ENCODE assay signal across 17 mouse cellular contexts in genomic region chr3:29047273-29047932, GRCm38 (mm10). TPM values are rescaled to one million over a fixed set of nuclear protein-coding genes. Genes with fewer than 3 reads are reported as not detected.
DNase-seq lines count a peak whose midpoint lies in the region; ATAC-seq and TF ChIP-seq lines count a peak whose summit lies in the region.
"Had no signal": no experiment of that assay in that cellular context is flagged by ENCODE, and none has a peak within 500 bp of the region (broad histone marks: within the 10 kb centered on the region; RNA-seq: fewer than 3 reads in every experiment).

No protein-coding gene starts in this region.

- ATAC-seq in forebrain, embryonic 13.5 days: 0 out of 2 replicates have a peak, but pooled peaks have one; percentile 38
- ATAC-seq in forebrain, embryonic 11.5 days (replicated peaks; ENCODE audit: low FRiP score): no peak
- ATAC-seq in neural tube, embryonic 13.5 days (ENCODE audit: low read depth): 0 out of 2 replicates have a peak, but pooled peaks have one; percentile 32
- no peak for ATAC-seq in midbrain, embryonic 11.5 days (ENCODE audit: low FRiP score)
- no peak for ATAC-seq in granulocyte monocyte progenitor cell, adult 5-6 weeks (replicated peaks; ENCODE audit: poor library complexity, severe bottlenecking)
- ATAC-seq in intestine, postnatal 0 days: no peak
- ATAC-seq: intestine, embryonic 15.5 days had no signal

- H3K4me3 ChIP-seq in forebrain, embryonic 13.5 days: no peak overlapping the region
- no peak overlapping the region for H3K4me3 ChIP-seq in forebrain, embryonic 11.5 days (ENCODE audit: low read depth, low read length)
- no peak overlapping the region for H3K4me3 ChIP-seq in neural tube, embryonic 13.5 days
- no peak overlapping the region for H3K4me3 ChIP-seq in midbrain, embryonic 11.5 days (ENCODE audit: low read depth, low read length)
- H3K4me3 ChIP-seq in intestine, postnatal 0 days (ENCODE audit: low read depth, low read length): no peak overlapping the region
- H3K4me3 ChIP-seq: heart, embryonic 15.5 days; intestine, embryonic 15.5 days; myocyte had no signal

- H3K36me3 ChIP-seq in forebrain, embryonic 13.5 days (ENCODE audit: poor library complexity, severe bottlenecking): no peaks in the 10 kb centered on the region
- no peaks in the 10 kb centered on the region for H3K36me3 ChIP-seq in forebrain, embryonic 11.5 days (ENCODE audit: control insufficient read depth, insufficient read depth, low read length)
- no peaks in the 10 kb centered on the region for H3K36me3 ChIP-seq in neural tube, embryonic 13.5 days
- H3K36me3 ChIP-seq in midbrain, embryonic 11.5 days (ENCODE audit: control insufficient read depth, insufficient read depth, low read length): no peaks in the 10 kb centered on the region
- H3K36me3 ChIP-seq in intestine, postnatal 0 days (ENCODE audit: control insufficient read depth, insufficient read depth): no peaks in the 10 kb centered on the region
- H3K36me3 ChIP-seq: heart, embryonic 15.5 days; intestine, embryonic 15.5 days had no signal

- no peak overlapping the region for H3K27ac ChIP-seq in forebrain, embryonic 13.5 days
- no peak overlapping the region for H3K27ac ChIP-seq in forebrain, embryonic 11.5 days (ENCODE audit: low read depth, low read length)
- H3K27ac ChIP-seq in neural tube, embryonic 13.5 days (replicated peaks): no peak overlapping the region
- no peak overlapping the region for H3K27ac ChIP-seq in midbrain, embryonic 11.5 days (ENCODE audit: low read depth, low read length)
- H3K27ac ChIP-seq in intestine, postnatal 0 days (ENCODE audit: low read depth, low read length): no peak overlapping the region
- H3K27ac ChIP-seq: heart, embryonic 15.5 days; intestine, embryonic 15.5 days had no signal

- no peak for DNase-seq in forebrain, embryonic 11.5 days (ENCODE audit: low spot score)
- DNase-seq in neural tube, embryonic 10.5 days (ENCODE audit: extremely low spot score, low spot score): no peak
- peak; percentile 88 for DNase-seq in midbrain, embryonic 11.5 days (ENCODE audit: low spot score, missing footprints)
- peak; percentile 38 for DNase-seq in telencephalon, adult 2 months (ENCODE audit: low read depth, low spot score)
- DNase-seq: cerebellum, postnatal 14 days; gastrocnemius, postnatal 25 days; lung, postnatal 4 days; thymus, postnatal 14 days had no signal

- no peak overlapping the region for H3K9ac ChIP-seq in forebrain, embryonic 13.5 days
- H3K9ac ChIP-seq in forebrain, embryonic 11.5 days (ENCODE audit: low read length): no peak overlapping the region
- H3K9ac ChIP-seq in neural tube, embryonic 13.5 days: 0 out of 2 replicates have a peak overlapping the region, but pooled peaks have one; percentile 22
- H3K9ac ChIP-seq in midbrain, embryonic 11.5 days (ENCODE audit: low read length): no peak overlapping the region
- no peak overlapping the region for H3K9ac ChIP-seq in intestine, postnatal 0 days (ENCODE audit: low read depth, low read length)
- H3K9ac ChIP-seq: heart, embryonic 15.5 days; intestine, embryonic 15.5 days had no signal

- H3K4me2 ChIP-seq in forebrain, embryonic 13.5 days: no peak overlapping the region
- no peak overlapping the region for H3K4me2 ChIP-seq in forebrain, embryonic 11.5 days (ENCODE audit: low read depth, low read length, severe bottlenecking)
- peak overlapping the region; percentile 1; the same call in 1 of the 2 replicates for H3K4me2 ChIP-seq in neural tube, embryonic 13.5 days
- no peak overlapping the region for H3K4me2 ChIP-seq in midbrain, embryonic 11.5 days
- H3K4me2 ChIP-seq in intestine, postnatal 0 days (replicated peaks; ENCODE audit: low read depth): no peak overlapping the region
- H3K4me2 ChIP-seq: heart, embryonic 15.5 days; intestine, embryonic 15.5 days had no signal

- H3K4me1 ChIP-seq in forebrain, embryonic 13.5 days: peaks cover 15% of the 10 kb centered on the region
- H3K4me1 ChIP-seq in forebrain, embryonic 11.5 days (replicated peaks; ENCODE audit: control insufficient read depth, insufficient read depth, low read length): no peaks in the 10 kb centered on the region
- peaks cover 16% of the 10 kb centered on the region for H3K4me1 ChIP-seq in neural tube, embryonic 13.5 days (replicated peaks)
- peaks cover 6% of the 10 kb centered on the region for H3K4me1 ChIP-seq in midbrain, embryonic 11.5 days (ENCODE audit: control insufficient read depth, insufficient read depth, low read length)
- no peaks in the 10 kb centered on the region for H3K4me1 ChIP-seq in intestine, postnatal 0 days (replicated peaks; ENCODE audit: control insufficient read depth, insufficient read depth, low read length)
- H3K4me1 ChIP-seq: heart, embryonic 15.5 days; intestine, embryonic 15.5 days had no signal

- H3K9me3 ChIP-seq in forebrain, embryonic 13.5 days (replicated peaks): no peaks in the 10 kb centered on the region
- H3K9me3 ChIP-seq in forebrain, embryonic 11.5 days (ENCODE audit: control insufficient read depth, low read length): no peaks in the 10 kb centered on the region
- no peaks in the 10 kb centered on the region for H3K9me3 ChIP-seq in neural tube, embryonic 13.5 days
- no peaks in the 10 kb centered on the region for H3K9me3 ChIP-seq in midbrain, embryonic 11.5 days (ENCODE audit: control insufficient read depth, low read length)
- H3K9me3 ChIP-seq in intestine, postnatal 0 days (ENCODE audit: control insufficient read depth): no peaks in the 10 kb centered on the region
- H3K9me3 ChIP-seq: heart, embryonic 15.5 days; intestine, embryonic 15.5 days had no signal

- 63% methylated on average over 14 of the region's 14 CpGs for WGBS in forebrain, embryonic 13.5 days
- 78% methylated on average over 14 of the region's 14 CpGs for WGBS in forebrain, embryonic 11.5 days
- WGBS in neural tube, embryonic 13.5 days: 58% methylated on average over 14 of the region's 14 CpGs
- 72% methylated on average over 14 of the region's 14 CpGs for WGBS in midbrain, embryonic 11.5 days
- 73% methylated on average over 14 of the region's 14 CpGs for WGBS in intestine, postnatal 0 days

- TF ChIP-seq CTCF in intestine, postnatal 0 days (IDR thresholded peaks at IDR 0.05; ENCODE audit: low read depth): no peak

- no peaks in the 10 kb centered on the region for H3K27me3 ChIP-seq in forebrain, embryonic 13.5 days
- no peaks in the 10 kb centered on the region for H3K27me3 ChIP-seq in forebrain, embryonic 11.5 days (ENCODE audit: control insufficient read depth, insufficient read depth, low read length)
- no peaks in the 10 kb centered on the region for H3K27me3 ChIP-seq in neural tube, embryonic 13.5 days
- H3K27me3 ChIP-seq in midbrain, embryonic 11.5 days (ENCODE audit: control insufficient read depth, insufficient read depth, low read length): no peaks in the 10 kb centered on the region
- H3K27me3 ChIP-seq in intestine, postnatal 0 days (replicated peaks; ENCODE audit: control insufficient read depth, insufficient read depth, low read length): no peaks in the 10 kb centered on the region
- H3K27me3 ChIP-seq: heart, embryonic 15.5 days; intestine, embryonic 15.5 days had no signal

RNA-seq across cellular contexts. Expression of gene Egfem1, which starts 34.4 kb away (rescaled TPM):
- polyA plus RNA-seq in forebrain, embryonic 13.5 days (2015; fragmentation: Nextera tagmentation; extraction: Ambion mirVana): 5.2 and 9.5 TPM in 2 replicates
- polyA plus RNA-seq in forebrain, embryonic 11.5 days (2014; fragmentation: Nextera tagmentation; extraction: Ambion mirVana): 6.8 and 7.8 TPM in 2 replicates
- 5.4 and 7.2 TPM in 2 replicates for polyA plus RNA-seq in neural tube, embryonic 13.5 days (2015; fragmentation: Nextera tagmentation; extraction: Ambion mirVana)
- polyA plus RNA-seq in midbrain, embryonic 11.5 days (2014; fragmentation: Nextera tagmentation; extraction: Ambion mirVana): 14.7 TPM in 2 replicates
- not detected in 2 replicates for total RNA-seq in granulocyte monocyte progenitor cell, adult 5-6 weeks (2014; fragmentation: Nextera tagmentation)
- total RNA-seq in granulocyte monocyte progenitor cell, adult 5-6 weeks (2017): not detected in 2 replicates
- polyA plus RNA-seq in intestine, postnatal 0 days (2015; fragmentation: Nextera tagmentation; extraction: Ambion mirVana): 0.26 and 0.63 TPM in 2 replicates
- total RNA-seq: gastrocnemius, postnatal 25 days; MEL had no signal
- polyA plus RNA-seq: large intestine, adult 2 months; myocyte had no signal

Comparison
In these comparisons a context has a peak if more than half of its experiments do, and no peak if none do; other contexts are left out.
1. ATAC-seq: peak in forebrain, embryonic 13.5 days (single experiment) and neural tube, embryonic 13.5 days (single experiment); none in forebrain, embryonic 11.5 days (single experiment), midbrain, embryonic 11.5 days (single experiment), granulocyte monocyte progenitor cell, adult 5-6 weeks (single experiment) and intestine, postnatal 0 days (single experiment).
2. DNase-seq: peak in midbrain, embryonic 11.5 days (single experiment) and telencephalon, adult 2 months (single experiment); none in forebrain, embryonic 11.5 days (single experiment) and neural tube, embryonic 10.5 days (single experiment).